Mouse (Mus musculus) kidney, embryonic 15.5 days (tissue): ENCODE data around the gene Bfsp2. TPM values are rescaled to one million over a fixed set of nuclear protein-coding genes. Genes with fewer than 3 reads are reported as not detected.

Source experiments
- ATAC-seq: fragments of 200-750 bp; cut with Nextera tagmentation; replicated peaks from 2 replicates; pipeline ENCODE4 v1.8.0; 2017; ENCODE audit warnings: moderate TSS enrichment; ENCODE audit not compliant: low FRiP score
- H3K27ac ChIP-seq: fragments of 300-500 bp; sonication (generic); 2 replicates; pipeline ENCODE4 v1.5.1; 2015; ENCODE audit warnings: mild to moderate bottlenecking, inconsistent platforms
- H3K27me3 ChIP-seq: fragments of 300-500 bp; sonication (generic); 2 replicates; pipeline ENCODE4 v1.6.1; 2015; ENCODE audit warnings: inconsistent platforms
- H3K36me3 ChIP-seq: fragments of 300-500 bp; sonication (generic); 2 replicates; pipeline ENCODE4 v1.6.1; 2015; ENCODE audit warnings: inconsistent platforms
- H3K4me1 ChIP-seq: fragments of 300-500 bp; sonication (generic); 2 replicates; pipeline ENCODE4 v1.6.1; 2015; ENCODE audit warnings: inconsistent platforms
- H3K4me2 ChIP-seq: fragments of 300-500 bp; sonication (generic); 2 replicates; pipeline ENCODE4 v1.6.1; 2015; ENCODE audit warnings: moderate library complexity, mild to moderate bottlenecking, inconsistent platforms
- H3K4me3 ChIP-seq: fragments of 300-500 bp; sonication (generic); replicated peaks from 2 replicates; pipeline ENCODE4 v1.5.1; 2015; ENCODE audit warnings: mild to moderate bottlenecking, inconsistent platforms
- H3K9ac ChIP-seq: fragments of 300-500 bp; sonication (generic); 2 replicates; pipeline ENCODE4 v1.6.1; 2015; ENCODE audit warnings: mild to moderate bottlenecking, inconsistent platforms
- H3K9me3 ChIP-seq: fragments of 300-500 bp; sonication (generic); replicated peaks from 2 replicates; pipeline ENCODE4 v1.6.1; 2016; ENCODE audit warnings: inconsistent platforms
- WGBS: fragments of 180-500 bp; shearing (Covaris S2); methylation state at CpG from one replicate; pipeline ENCODE4 v1.1.7; 2015; ENCODE audit warnings: mixed read lengths; 5-methylcytosine and 5-hydroxymethylcytosine counted together
- polyA plus RNA-seq: library from polyadenylated mRNA; unstranded; fragments of >200 nt; fragmentation: Nextera tagmentation; extraction: Ambion mirVana; gene quantifications from 2 replicates; pipeline ENCODE4 v1.2.1, GENCODE M21; 2015

Gene Bfsp2
- 0.27 and 0.37 TPM in 2 replicates for polyA plus RNA-seq

- H3K27ac ChIP-seq, result no peak within 1 kb of the TSS
- no peak for ATAC-seq
- H3K27me3 ChIP-seq, result no peaks in the 10 kb centered on the region
- H3K9ac ChIP-seq, result no peak within 1 kb of the TSS
- 79% methylated on average over 9 of the region's 9 CpGs for whole genome bisulfite sequencing
- no peaks in the 10 kb centered on the region for H3K9me3 ChIP-seq
- H3K4me2 ChIP-seq, result no peak within 1 kb of the TSS
- no peaks in the 10 kb centered on the region for H3K36me3 ChIP-seq
- peaks cover 13% of the 10 kb centered on the region for H3K4me1 ChIP-seq
- H3K4me3 ChIP-seq, result no peak within 1 kb of the TSS
These were observed at the start of gene Bfsp2 for GRCm38 (mm10) chr9:103480044-103480576. Gene Bfsp2 (minus strand): TSS chr9:103480420.

- Histone ChIP-seq H3K27me3 (no peaks in the 10 kb centered on the region), H3K9ac (no peak overlapping the region), H3K36me3 (no peaks in the 10 kb centered on the region), H3K27ac (no peak overlapping the region), H3K4me3 (no peak overlapping the region), H3K9me3 (no peaks in the 10 kb centered on the region), H3K4me2 (0 out of 2 replicates have a peak overlapping the region, but pooled peaks have one; percentile 20), H3K4me1 (peaks cover 27% of the 10 kb centered on the region)
- WGBS, result 12% methylated on average over 10 of the region's 10 CpGs
- peak; percentile 40; the same call in 1 of the 2 replicates for ATAC-seq
These were observed 44.9 kb upstream of the Bfsp2 start for GRCm38 (mm10) chr9:103525041-103525537.

GRCm38 (mm10) chr9:103524600-103524999, 44.4 kb upstream of the Bfsp2 start:
- Histone ChIP-seq H3K27ac (no peak overlapping the region), H3K4me2 (no peak overlapping the region), H3K4me3 (no peak overlapping the region), H3K27me3 (no peaks in the 10 kb centered on the region), H3K9me3 (no peaks in the 10 kb centered on the region), H3K4me1 (peaks cover 27% of the 10 kb centered on the region), H3K36me3 (no peaks in the 10 kb centered on the region), H3K9ac (no peak overlapping the region)
- ATAC-seq, result no peak
- WGBS, result 30% methylated on average over 5 of the region's 5 CpGs

DNA sequence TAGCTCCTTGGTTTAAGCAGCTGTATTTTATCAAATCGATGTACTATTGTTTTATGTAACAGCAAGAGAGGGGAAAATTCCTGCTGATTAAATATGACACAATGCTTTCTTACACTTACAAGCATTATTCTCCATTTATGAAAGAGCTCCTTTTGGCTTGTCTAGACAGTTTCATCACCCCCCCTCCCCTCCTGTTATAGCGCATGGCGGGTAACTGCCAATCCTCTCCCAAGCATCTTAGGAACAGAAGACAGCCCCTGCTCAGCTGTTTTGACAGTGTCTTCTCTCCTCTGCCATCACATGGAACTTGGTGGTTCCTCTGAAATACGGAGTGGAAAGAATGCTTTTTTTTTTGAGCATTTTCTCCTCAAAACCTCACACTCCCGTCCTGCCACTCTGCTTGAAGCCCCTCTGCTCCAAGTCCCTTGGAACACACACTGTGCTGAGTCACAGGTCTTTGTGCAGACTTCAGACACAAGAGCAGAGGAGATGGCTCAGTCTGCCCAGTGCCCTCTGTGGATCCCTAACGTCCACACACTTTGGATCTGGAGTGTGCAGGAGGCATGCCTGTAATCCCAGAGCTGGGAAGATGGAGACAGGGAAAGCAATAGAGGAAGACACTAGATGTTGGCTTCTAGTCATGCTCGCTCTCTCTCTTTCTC, 43.7 kb upstream of the Bfsp2 start:
- WGBS, result 48% methylated on average over 7 of the region's 7 CpGs

DNA sequence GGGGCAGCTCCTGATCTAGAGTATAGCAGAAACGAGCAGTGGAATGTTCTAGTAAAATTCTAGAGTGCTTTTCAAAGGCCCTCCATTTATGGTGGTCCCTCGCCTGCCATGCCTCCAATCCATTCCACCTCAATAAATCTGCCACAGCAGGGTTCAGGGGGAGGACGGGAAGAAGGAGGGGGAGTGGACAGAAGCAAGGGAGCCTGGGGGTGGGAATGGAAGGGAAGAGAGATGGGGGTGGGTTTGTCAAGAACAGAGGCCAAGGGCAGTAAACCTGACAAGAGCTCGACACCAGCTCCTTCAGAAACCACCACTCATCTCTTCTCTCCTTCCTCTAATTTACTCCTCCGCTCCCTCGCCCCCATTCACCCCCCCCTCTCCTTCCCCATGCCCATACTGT, 42.8 kb upstream of the Bfsp2 start:
- peaks cover 4% of the 10 kb centered on the region; the same call in 1 of the 2 replicates for H3K9me3 ChIP-seq
- H3K4me3 ChIP-seq, result no peak overlapping the region
- no peaks in the 10 kb centered on the region for H3K27me3 ChIP-seq
- peak; percentile 50 for ATAC-seq
- 15% methylated on average over 6 of the region's 6 CpGs for WGBS
- no peak overlapping the region for H3K4me2 ChIP-seq
- H3K27ac ChIP-seq, result no peak overlapping the region
- H3K9ac ChIP-seq, result no peak overlapping the region
- peaks cover 27% of the 10 kb centered on the region for H3K4me1 ChIP-seq
- H3K36me3 ChIP-seq, result no peaks in the 10 kb centered on the region

More for the DNA sequence above, 43.7 kb upstream of the Bfsp2 start:
- Histone ChIP-seq H3K27ac (no peak overlapping the region), H3K36me3 (no peaks in the 10 kb centered on the region), H3K27me3 (no peaks in the 10 kb centered on the region), H3K4me3 (no peak overlapping the region), H3K9me3 (peaks cover 3% of the 10 kb centered on the region; the same call in 1 of the 2 replicates), H3K4me2 (no peak overlapping the region), H3K4me1 (peaks cover 27% of the 10 kb centered on the region), H3K9ac (no peak overlapping the region)
- no peak for ATAC-seq

DNA sequence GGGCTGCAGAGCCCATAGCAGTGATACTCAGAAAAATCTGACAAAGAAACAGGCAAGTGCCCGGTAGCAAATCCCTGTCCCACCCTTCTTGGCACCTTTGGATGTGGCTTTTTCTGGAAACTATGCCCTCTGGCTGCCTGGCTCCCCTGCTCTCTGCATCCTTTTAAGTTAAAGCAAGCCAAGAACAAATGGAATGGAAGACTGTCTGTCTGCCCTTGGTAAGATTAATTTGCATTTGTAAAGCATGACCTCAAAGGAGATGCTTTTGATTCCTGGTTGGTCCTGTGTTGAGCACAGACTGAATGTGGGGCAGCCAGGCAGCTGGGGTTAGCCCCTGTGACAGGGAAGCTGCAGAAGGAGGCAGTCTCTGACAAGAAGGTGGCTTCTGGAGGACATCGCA, 33.7 kb upstream of the Bfsp2 start:
- H3K9me3 ChIP-seq, result peaks cover 2% of the 10 kb centered on the region; the same call in 1 of the 2 replicates
- no peak overlapping the region for H3K4me2 ChIP-seq
- no peak overlapping the region for H3K27ac ChIP-seq
- peaks cover 12% of the 10 kb centered on the region; the same call in 1 of the 2 replicates for H3K4me1 ChIP-seq
- H3K36me3 ChIP-seq, result no peaks in the 10 kb centered on the region
- H3K9ac ChIP-seq, result no peak overlapping the region
- H3K4me3 ChIP-seq, result no peak overlapping the region
- no peak for ATAC-seq
- 83% methylated on average over 2 of the region's 2 CpGs for WGBS
- H3K27me3 ChIP-seq, result no peaks in the 10 kb centered on the region

GRCm38 (mm10) chr9:103512257-103512656, 32.0 kb upstream of the Bfsp2 start:
- H3K4me1 ChIP-seq, result peaks cover 19% of the 10 kb centered on the region
- 30% methylated on average over 6 of the region's 6 CpGs for WGBS
- H3K27ac ChIP-seq, result no peak overlapping the region
- ATAC-seq, result peak; percentile 61
- H3K36me3 ChIP-seq, result no peaks in the 10 kb centered on the region
- H3K4me3 ChIP-seq, result no peak overlapping the region
- no peak overlapping the region for H3K9ac ChIP-seq
- no peaks in the 10 kb centered on the region for H3K9me3 ChIP-seq
- H3K4me2 ChIP-seq, result no peak overlapping the region
- H3K27me3 ChIP-seq, result no peaks in the 10 kb centered on the region

DNA sequence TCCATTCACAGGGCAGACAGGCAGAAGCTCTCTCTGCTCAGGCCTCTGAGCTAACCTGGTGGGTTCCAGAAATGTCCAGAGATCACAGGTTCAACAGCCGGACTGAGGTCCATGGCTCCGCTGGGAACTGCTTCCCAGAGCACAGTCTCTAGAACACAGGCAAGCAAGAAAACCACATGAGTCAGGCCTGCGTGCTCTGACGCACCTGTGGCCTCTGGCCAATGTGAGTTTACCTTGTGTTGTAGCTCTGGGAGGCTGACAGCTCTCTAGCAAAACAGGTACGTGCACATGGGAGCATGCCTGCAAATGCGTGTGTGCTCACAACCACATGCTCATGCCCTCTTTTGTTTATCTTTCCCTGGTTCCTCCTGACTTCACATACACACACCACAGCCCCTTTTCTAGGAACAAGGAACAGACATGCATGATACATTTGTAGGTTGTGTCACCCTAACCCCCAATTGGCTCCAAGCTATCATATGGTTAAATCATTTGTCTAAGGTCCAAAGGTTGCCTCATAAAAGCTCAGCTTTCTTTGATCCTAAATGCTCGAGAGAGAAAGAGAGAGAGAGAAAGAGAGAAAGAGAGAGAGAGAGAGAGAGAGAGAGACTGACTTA, 26.9 kb upstream of the Bfsp2 start:
- Histone ChIP-seq H3K4me3 (no peak overlapping the region), H3K36me3 (no peaks in the 10 kb centered on the region), H3K27ac (no peak overlapping the region; the same call in 1 of the 2 replicates), H3K4me2 (no peak overlapping the region), H3K9me3 (no peaks in the 10 kb centered on the region), H3K9ac (no peak overlapping the region), H3K27me3 (no peaks in the 10 kb centered on the region), H3K4me1 (peaks cover 26% of the 10 kb centered on the region)
- peak; percentile 57 for ATAC-seq
- WGBS, result 49% methylated on average over 7 of the region's 7 CpGs

GRCm38 (mm10) chr9:103505067-103505466, 24.8 kb upstream of the Bfsp2 start:
- ATAC-seq, result no peak
- Histone ChIP-seq H3K36me3 (no peaks in the 10 kb centered on the region), H3K4me2 (no peak overlapping the region), H3K27ac (no peak overlapping the region), H3K9me3 (no peaks in the 10 kb centered on the region), H3K27me3 (no peaks in the 10 kb centered on the region), H3K4me3 (no peak overlapping the region), H3K4me1 (peaks cover 31% of the 10 kb centered on the region), H3K9ac (no peak overlapping the region)
- 63% methylated on average over 5 of the region's 5 CpGs for WGBS

DNA sequence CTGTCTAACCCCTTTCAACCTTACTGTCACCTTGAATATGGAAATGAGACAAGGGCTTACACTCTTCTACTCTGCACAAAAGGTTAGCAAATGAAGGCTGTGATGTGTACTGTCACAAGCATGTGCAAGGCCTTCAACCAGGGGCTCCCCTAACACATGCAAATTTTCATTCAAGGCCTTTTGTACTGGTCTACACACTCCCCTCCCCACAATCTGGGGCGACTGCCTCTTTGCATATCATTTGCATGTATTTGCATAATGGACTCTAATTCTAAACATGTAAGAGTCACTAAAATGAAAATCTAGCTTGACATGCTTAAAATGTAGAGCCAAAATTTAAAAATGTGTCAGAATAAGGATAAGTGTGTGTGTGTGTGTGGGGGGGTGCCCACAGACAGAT, 24.4 kb upstream of the Bfsp2 start:
- no peak overlapping the region for H3K9ac ChIP-seq
- H3K27me3 ChIP-seq, result no peaks in the 10 kb centered on the region
- no peak overlapping the region for H3K27ac ChIP-seq
- WGBS, result 81% methylated on average over 1 of the region's 1 CpGs
- H3K4me3 ChIP-seq, result no peak overlapping the region
- no peak overlapping the region for H3K4me2 ChIP-seq
- no peak for ATAC-seq
- H3K36me3 ChIP-seq, result no peaks in the 10 kb centered on the region
- H3K9me3 ChIP-seq, result no peaks in the 10 kb centered on the region
- H3K4me1 ChIP-seq, result peaks cover 31% of the 10 kb centered on the region

DNA sequence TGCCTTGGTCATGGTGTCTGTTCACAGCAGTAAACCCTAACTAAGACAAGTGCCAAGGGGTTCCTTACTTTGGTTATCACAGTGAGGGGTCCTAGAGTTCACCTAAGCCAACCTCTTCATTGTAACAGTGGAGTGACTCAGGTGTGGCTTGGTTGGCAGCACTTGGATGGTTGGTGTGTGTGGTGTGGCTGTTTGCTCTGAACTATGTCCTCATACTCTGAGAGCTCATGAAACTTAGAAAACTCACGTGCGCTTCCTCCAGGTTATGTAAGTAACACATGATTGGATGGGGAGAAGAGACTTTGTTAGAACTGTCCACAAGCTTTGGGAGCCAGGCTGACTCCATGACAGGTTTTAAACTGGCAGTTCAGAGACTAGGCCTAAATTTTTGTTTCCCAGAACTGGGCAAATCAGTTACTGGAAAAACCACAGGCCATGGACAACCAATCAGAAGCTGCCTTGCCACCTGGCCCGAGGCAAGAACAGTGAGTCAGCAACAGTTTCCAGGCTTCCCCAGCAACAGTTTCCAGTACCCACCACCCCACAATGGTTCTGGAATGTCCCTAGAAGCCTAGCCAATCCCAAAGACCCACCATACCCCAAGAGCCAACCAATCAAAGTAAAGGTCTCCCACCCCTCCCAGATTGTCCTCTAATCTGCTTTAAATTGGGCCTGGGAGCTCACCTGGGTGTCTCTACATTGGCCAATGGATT, 23.5 kb upstream of the Bfsp2 start:
- Histone ChIP-seq H3K4me1 (peaks cover 31% of the 10 kb centered on the region), H3K4me2 (no peak overlapping the region), H3K36me3 (no peaks in the 10 kb centered on the region), H3K9ac (no peak overlapping the region), H3K9me3 (no peaks in the 10 kb centered on the region), H3K27ac (no peak overlapping the region), H3K27me3 (no peaks in the 10 kb centered on the region), H3K4me3 (no peak overlapping the region)
- 91% methylated on average over 3 of the region's 3 CpGs for WGBS
- no peak for ATAC-seq

- 93% methylated on average over 2 of the region's 2 CpGs for WGBS
- ATAC-seq, result no peak
These were observed 22.4 kb upstream of the Bfsp2 start for GRCm38 (mm10) chr9:103502655-103503054.

More at GRCm38 (mm10) chr9:103502655-103503054, 22.4 kb upstream of the Bfsp2 start:
- Histone ChIP-seq H3K9me3 (no peaks in the 10 kb centered on the region), H3K4me2 (no peak overlapping the region), H3K4me1 (peaks cover 26% of the 10 kb centered on the region), H3K36me3 (no peaks in the 10 kb centered on the region), H3K9ac (no peak overlapping the region), H3K27ac (no peak overlapping the region), H3K4me3 (no peak overlapping the region), H3K27me3 (no peaks in the 10 kb centered on the region)
